8 mouse cellular contexts compared by ENCODE assay signal in the genomic region with DNA sequence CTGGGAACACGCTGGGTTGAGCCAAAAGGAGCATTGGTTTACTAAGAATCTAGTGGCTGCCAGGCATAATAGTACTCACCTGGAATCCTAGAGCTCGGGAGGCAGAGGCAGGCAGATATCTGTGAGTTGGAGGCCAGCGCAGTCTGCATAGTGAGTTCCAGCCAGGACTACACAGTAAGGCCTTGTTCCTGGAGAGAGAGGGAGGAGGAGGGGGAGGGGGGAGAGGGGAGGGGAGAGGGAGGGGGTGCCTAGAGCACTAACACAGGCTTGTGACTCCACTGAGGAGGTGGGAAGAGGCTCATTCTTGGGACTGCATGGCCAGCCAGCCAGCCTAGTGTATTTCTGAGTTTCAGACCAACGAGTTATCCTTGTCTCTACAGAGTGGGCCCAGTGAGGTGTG.
DNase-seq lines count a peak whose midpoint lies in the region; ATAC-seq and TF ChIP-seq lines count a peak whose summit lies in the region.
"Had no signal": no experiment of that assay in that cellular context is flagged by ENCODE, and none has a peak within 500 bp of the region (broad histone marks: within the 10 kb centered on the region; RNA-seq: fewer than 3 reads in every experiment).

No protein-coding gene starts in this region.

- H3K9me3 ChIP-seq in liver, embryonic 11.5 days (ENCODE audit: control insufficient read depth, low read length), result no peaks in the 10 kb centered on the region
- H3K9me3 ChIP-seq in ES-E14 (ENCODE audit: control insufficient read depth, insufficient read depth, low read depth, low read length), result no peaks in the 10 kb centered on the region
- H3K9me3 ChIP-seq in embryonic facial prominence, embryonic 11.5 days (replicated peaks; ENCODE audit: control insufficient read depth, low read length), result no peaks in the 10 kb centered on the region
- no peaks in the 10 kb centered on the region for H3K9me3 ChIP-seq in liver, postnatal 0 days (ENCODE audit: low read length)
- H3K9me3 ChIP-seq: liver, embryonic 15.5 days had no signal

- no peak overlapping the region for H3K9ac ChIP-seq in liver, embryonic 11.5 days (ENCODE audit: low read depth, low read length)
- H3K9ac ChIP-seq in ES-E14 (ENCODE audit: insufficient read depth, low read depth, low read length, poor library complexity, severe bottlenecking), result peak overlapping the region; percentile 59
- no peak overlapping the region for H3K9ac ChIP-seq in embryonic facial prominence, embryonic 11.5 days (replicated peaks; ENCODE audit: low read length)
- H3K9ac ChIP-seq in liver, postnatal 0 days (replicated peaks), result no peak overlapping the region
- H3K9ac ChIP-seq: liver, embryonic 15.5 days had no signal

- no peak for ATAC-seq in liver, embryonic 11.5 days (replicated peaks; ENCODE audit: low FRiP score)
- ATAC-seq in embryonic facial prominence, embryonic 11.5 days (replicated peaks; ENCODE audit: insufficient number of reproducible peaks, low FRiP score, low TSS enrichment, low read depth), result peak; percentile 68; the same call in 1 of the 2 replicates
- no peak for ATAC-seq in liver, postnatal 0 days

- no peak for DNase-seq in liver, embryonic 11.5 days (ENCODE audit: low spot score)
- DNase-seq in liver, result no peak
- DNase-seq in ES-E14 (ENCODE audit: low read depth, low spot score), result no peak
- no peak for DNase-seq in embryonic facial prominence, embryonic 11.5 days (ENCODE audit: low spot score)
- no peak for DNase-seq in liver, postnatal 0 days
- DNase-seq in yolk sac, embryonic 10.5 days (ENCODE audit: low spot score), result no peak
- no peak for DNase-seq in adrenal gland, postnatal 14 days

- H3K4me3 ChIP-seq in liver, embryonic 11.5 days (ENCODE audit: low read depth, low read length), result no peak overlapping the region
- H3K4me3 ChIP-seq in ES-E14 (ENCODE audit: insufficient read depth in 1 of 2, low read depth in 1 of 2, low read length in 2 of 2, poor library complexity in 1 of 2, severe bottlenecking in 1 of 2), result peak overlapping the region; percentile 32 to 41; a peak in 3 of 4 replicates
- H3K4me3 ChIP-seq in embryonic facial prominence, embryonic 11.5 days (ENCODE audit: low read depth, low read length), result no peak overlapping the region
- H3K4me3 ChIP-seq in liver, postnatal 0 days (ENCODE audit: low read depth, low read length), result no peak overlapping the region
- H3K4me3 ChIP-seq: liver, embryonic 15.5 days had no signal

- no peak overlapping the region for H3K27ac ChIP-seq in liver, embryonic 11.5 days (ENCODE audit: low read depth, low read length)
- H3K27ac ChIP-seq in ES-E14 (ENCODE audit: insufficient read depth, low read depth, low read length, poor library complexity, severe bottlenecking), result no peak overlapping the region
- H3K27ac ChIP-seq in embryonic facial prominence, embryonic 11.5 days (replicated peaks; ENCODE audit: low read depth, low read length), result no peak overlapping the region
- H3K27ac ChIP-seq in liver, postnatal 0 days (ENCODE audit: low read depth), result no peak overlapping the region
- H3K27ac ChIP-seq: liver, embryonic 15.5 days had no signal

- TF ChIP-seq EP300 in liver, postnatal 0 days (IDR thresholded peaks at IDR 0.05; ENCODE audit: low read depth), result no peak

- no peaks in the 10 kb centered on the region for H3K27me3 ChIP-seq in liver, embryonic 11.5 days (replicated peaks; ENCODE audit: control insufficient read depth, insufficient read depth, low read length)
- no peaks in the 10 kb centered on the region for H3K27me3 ChIP-seq in embryonic facial prominence, embryonic 11.5 days (ENCODE audit: control insufficient read depth, insufficient read depth, low read length)
- H3K27me3 ChIP-seq in liver, postnatal 0 days (ENCODE audit: insufficient read depth, low read length), result no peaks in the 10 kb centered on the region

- WGBS in liver, embryonic 11.5 days, result 66% methylated on average over 4 of the region's 4 CpGs
- 68% methylated on average over 4 of the region's 4 CpGs for WGBS in embryonic facial prominence, embryonic 11.5 days
- WGBS in liver, postnatal 0 days (ENCODE audit: insufficient replicate concordance), result 67% methylated on average over 4 of the region's 4 CpGs

- in situ Hi-C loops in ES-E14 (cut with MboI; ENCODE audit: low sequenced_read_pairs in 2 of 2, unreplicated experiment in 2 of 2), result no loop called here

- no peak for TF ChIP-seq CTCF in liver, postnatal 0 days (IDR thresholded peaks at IDR 0.05; ENCODE audit: low read depth)

- peak overlapping the region; percentile 39 for H3K4me2 ChIP-seq in liver, embryonic 11.5 days
- H3K4me2 ChIP-seq in embryonic facial prominence, embryonic 11.5 days (ENCODE audit: low read depth, low read length), result no peak overlapping the region
- 0 out of 2 replicates have a peak overlapping the region, but pooled peaks have one; percentile 15 for H3K4me2 ChIP-seq in liver, postnatal 0 days (ENCODE audit: low read depth, low read length)
- H3K4me2 ChIP-seq: liver, embryonic 15.5 days had no signal

- H3K36me3 ChIP-seq in liver, embryonic 11.5 days (ENCODE audit: control insufficient read depth, insufficient read depth, low read length), result no peaks in the 10 kb centered on the region
- H3K36me3 ChIP-seq in ES-E14 (ENCODE audit: control insufficient read depth, insufficient read depth, low read length, poor library complexity, severe bottlenecking), result no peaks in the 10 kb centered on the region
- H3K36me3 ChIP-seq in embryonic facial prominence, embryonic 11.5 days (replicated peaks; ENCODE audit: control insufficient read depth, insufficient read depth, low read depth, low read length), result no peaks in the 10 kb centered on the region
- H3K36me3 ChIP-seq in liver, postnatal 0 days (replicated peaks; ENCODE audit: insufficient read depth, low read length), result no peaks in the 10 kb centered on the region
- H3K36me3 ChIP-seq: liver, embryonic 15.5 days had no signal

- H3K4me1 ChIP-seq in liver, embryonic 11.5 days (replicated peaks; ENCODE audit: control insufficient read depth, insufficient read depth, low read length), result peaks cover 6% of the 10 kb centered on the region
- H3K4me1 ChIP-seq in ES-E14 (ENCODE audit: control insufficient read depth in 2 of 2, insufficient read depth in 2 of 2, low read length in 2 of 2, poor library complexity in 1 of 2), result peaks cover 2 to 13% of the 10 kb centered on the region in 2 experiments; a peak in 1 of 4 replicates
- no peaks in the 10 kb centered on the region for H3K4me1 ChIP-seq in embryonic facial prominence, embryonic 11.5 days (ENCODE audit: control insufficient read depth, insufficient read depth, low read length)
- H3K4me1 ChIP-seq in liver, postnatal 0 days (ENCODE audit: insufficient read depth), result peaks cover 12% of the 10 kb centered on the region; the same call in 1 of the 2 replicates

TF ChIP-seq in ES-E14, 5 proteins besides CTCF, POLR2A, EP300 and RAD21:
- TF ChIP-seq ZNF384 (IDR thresholded peaks at IDR 0.05; ENCODE audit: low read depth, low read length), result no peak
- no peak for TF ChIP-seq ZC3H11A (IDR thresholded peaks at IDR 0.05; ENCODE audit: borderline replicate concordance, low read depth, low read length)
- no peak for TF ChIP-seq MAFK (IDR thresholded peaks at IDR 0.05; ENCODE audit: insufficient read depth, low read depth, low read length)
- no peak for TF ChIP-seq HCFC1 (IDR thresholded peaks at IDR 0.05; ENCODE audit: borderline replicate concordance, insufficient read depth, low read length)
- no peak for TF ChIP-seq CHD2 (IDR thresholded peaks at IDR 0.05; ENCODE audit: low read depth, low read length)

Comparison
In these comparisons a context has a peak if more than half of its experiments do, and no peak if none do; other contexts are left out.
1. H3K4me3 ChIP-seq: peak in ES-E14 (2 of 2); none in liver, embryonic 11.5 days (single experiment), embryonic facial prominence, embryonic 11.5 days (single experiment) and liver, postnatal 0 days (single experiment).